Mouse (Mus musculus) midbrain, embryonic 16.5 days (tissue): ENCODE data around the gene Stac2. TPM values are rescaled to one million over a fixed set of nuclear protein-coding genes. Genes with fewer than 3 reads are reported as not detected.

Experiments
- ATAC-seq: fragments of 200-750 bp; cut with Nextera tagmentation; 2 replicates; pipeline ENCODE4 v1.8.0; 2017; ENCODE audit warnings: moderate TSS enrichment
- H3K27ac ChIP-seq: fragments of 300-500 bp; sonication (generic); 2 replicates; pipeline ENCODE4 v1.5.1; 2014; ENCODE audit warnings: mild to moderate bottlenecking, low read length, mixed read lengths
- H3K27me3 ChIP-seq: fragments of 300-500 bp; sonication (generic); 2 replicates; pipeline ENCODE4 v1.6.1; 2014; ENCODE audit warnings: low read depth, low read length, mixed read lengths; ENCODE audit not compliant: control insufficient read depth, insufficient read depth
- H3K36me3 ChIP-seq: fragments of 300-500 bp; sonication (generic); 2 replicates; pipeline ENCODE4 v1.6.1; 2014; ENCODE audit warnings: mild to moderate bottlenecking, low read length, moderate library complexity, mixed read lengths; ENCODE audit not compliant: control insufficient read depth, insufficient read depth
- H3K4me1 ChIP-seq: fragments of 300-500 bp; sonication (generic); 2 replicates; pipeline ENCODE4 v1.6.1; 2014; ENCODE audit warnings: mild to moderate bottlenecking, low read length, mixed read lengths; ENCODE audit not compliant: control insufficient read depth, insufficient read depth
- H3K4me2 ChIP-seq: fragments of 300-500 bp; sonication (generic); 2 replicates; pipeline ENCODE4 v1.6.1; 2014; ENCODE audit warnings: mild to moderate bottlenecking, low read length, mixed read lengths
- H3K4me3 ChIP-seq: fragments of 300-500 bp; sonication (generic); 2 replicates; pipeline ENCODE4 v1.5.1; 2014; ENCODE audit warnings: low read depth, mild to moderate bottlenecking, low read length, moderate library complexity, mixed read lengths
- H3K9ac ChIP-seq: fragments of 300-500 bp; sonication (generic); 2 replicates; pipeline ENCODE4 v1.6.1; 2014; ENCODE audit warnings: low read depth, low read length, mixed read lengths
- H3K9me3 ChIP-seq: fragments of 300-500 bp; sonication (generic); replicated peaks from 2 replicates; pipeline ENCODE4 v1.6.1; 2014; ENCODE audit warnings: mild to moderate bottlenecking, low read length, mixed read lengths; ENCODE audit not compliant: control insufficient read depth, poor library complexity, severe bottlenecking
- WGBS: fragments of 180-500 bp; shearing (Covaris S2); extraction: QIAGEN DNeasy Blood & Tissue Kit; methylation state at CpG from one replicate; pipeline ENCODE4 v1.1.7; 2014; 5-methylcytosine and 5-hydroxymethylcytosine counted together
- polyA plus RNA-seq: library from polyadenylated mRNA; unstranded; fragments of >200 nt; fragmentation: Nextera tagmentation; extraction: Ambion mirVana; gene quantifications from 2 replicates; pipeline ENCODE4 v1.2.1, GENCODE M21; 2015

Stac2 gene
- polyA plus RNA-seq, 1 experiment from 2014 or later = 4.0 TPM

DNA sequence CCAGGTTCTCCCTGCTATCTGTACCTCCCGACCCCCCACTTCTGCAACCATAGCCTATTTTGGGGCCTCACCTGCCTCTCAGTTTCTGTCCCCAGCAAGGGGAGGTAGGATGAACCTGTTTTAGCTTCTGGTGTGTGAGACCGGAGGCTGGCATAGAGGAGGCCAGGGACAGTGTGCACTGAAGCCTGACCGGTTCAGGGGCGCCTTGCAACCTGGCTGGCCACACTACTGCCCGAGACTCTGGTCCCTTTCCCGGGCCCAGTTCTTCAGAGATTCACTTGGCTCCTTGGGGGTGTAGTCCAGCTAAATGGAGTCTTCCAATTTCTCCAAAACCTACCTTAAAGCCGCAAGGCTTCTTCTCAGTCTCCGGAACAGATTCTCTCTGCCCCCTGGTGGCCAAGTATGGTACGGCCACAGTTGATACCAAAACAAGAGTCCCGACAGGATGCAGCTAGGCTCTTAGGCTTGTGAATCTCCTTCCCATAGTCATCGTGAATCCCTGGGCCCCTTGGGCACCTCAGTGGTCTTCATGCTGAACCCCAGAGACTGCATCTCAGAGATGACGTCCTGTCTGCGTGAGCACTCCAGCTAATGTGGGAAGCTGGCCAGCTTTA is 22.0 kb upstream of the Stac2 start:
- 11% methylated on average over 13 of the region's 13 CpGs for WGBS
- Histone ChIP-seq H3K4me2 (peak overlapping the region; percentile 34; the same call in 1 of the 2 replicates), H3K27ac (no peak overlapping the region), H3K9ac (no peak overlapping the region; the same call in 1 of the 2 replicates), H3K9me3 (no peaks in the 10 kb centered on the region), H3K4me1 (no peaks in the 10 kb centered on the region; the same call in 1 of the 2 replicates), H3K27me3 (no peaks in the 10 kb centered on the region), H3K36me3 (no peaks in the 10 kb centered on the region), H3K4me3 (no peak overlapping the region)
- ATAC-seq = 0 out of 2 replicates have a peak, but pooled peaks have one; percentile 32

DNA sequence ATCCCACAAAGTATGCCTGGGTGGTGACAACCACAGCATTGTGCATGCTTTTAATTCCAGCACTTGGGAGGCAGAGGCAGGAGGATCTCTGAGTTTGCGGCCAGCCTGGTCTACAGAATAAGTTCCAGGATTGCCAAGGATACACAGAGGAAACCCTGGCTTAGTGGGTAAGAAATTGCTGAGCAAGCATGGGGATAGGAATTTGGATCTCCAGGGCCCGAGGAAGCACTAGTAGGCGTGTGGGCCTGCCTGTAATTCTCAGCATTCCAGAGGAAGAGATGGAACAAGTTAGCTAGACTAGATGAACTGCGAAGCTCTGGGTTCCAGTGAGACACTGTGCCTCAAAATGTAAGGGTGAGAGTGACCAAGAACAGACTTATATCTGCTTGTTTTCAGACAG is 20.2 kb upstream of the Stac2 start:
- Histone ChIP-seq H3K36me3 (no peaks in the 10 kb centered on the region), H3K9me3 (no peaks in the 10 kb centered on the region), H3K27ac (no peak overlapping the region), H3K4me3 (no peak overlapping the region), H3K9ac (no peak overlapping the region), H3K27me3 (no peaks in the 10 kb centered on the region), H3K4me2 (no peak overlapping the region), H3K4me1 (no peaks in the 10 kb centered on the region; the same call in 1 of the 2 replicates)
- WGBS = 93% methylated on average over 4 of the region's 4 CpGs
- no peak for ATAC-seq

DNA sequence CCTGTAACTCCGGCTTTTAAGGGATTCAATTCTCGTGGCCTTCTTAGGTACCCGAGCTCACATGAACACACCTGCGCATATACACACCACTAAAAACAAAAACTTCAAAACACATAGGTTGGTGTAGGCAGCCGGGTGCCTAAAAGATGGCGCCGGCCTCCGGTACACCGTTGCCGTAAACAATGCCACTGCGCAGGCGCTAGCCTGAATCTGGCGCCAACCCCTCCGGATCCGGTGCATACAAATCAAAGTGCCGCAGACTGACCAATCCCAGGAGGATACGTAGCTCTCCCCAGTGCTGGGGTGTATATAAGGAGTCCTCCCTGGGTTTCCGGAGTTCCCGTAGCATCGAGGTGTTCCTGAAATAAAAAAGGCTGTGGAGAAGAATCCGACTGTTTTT is 14.0 kb upstream of the Stac2 start:
- no peak overlapping the region for H3K9ac ChIP-seq
- H3K27ac ChIP-seq = no peak overlapping the region
- H3K4me3 ChIP-seq = no peak overlapping the region
- H3K4me2 ChIP-seq = no peak overlapping the region
- 94% methylated on average over 21 of the region's 21 CpGs for WGBS
- no peaks in the 10 kb centered on the region for H3K36me3 ChIP-seq
- no peak for ATAC-seq
- H3K4me1 ChIP-seq = no peaks in the 10 kb centered on the region
- no peaks in the 10 kb centered on the region for H3K27me3 ChIP-seq
- peaks cover 3% of the 10 kb centered on the region for H3K9me3 ChIP-seq

DNA sequence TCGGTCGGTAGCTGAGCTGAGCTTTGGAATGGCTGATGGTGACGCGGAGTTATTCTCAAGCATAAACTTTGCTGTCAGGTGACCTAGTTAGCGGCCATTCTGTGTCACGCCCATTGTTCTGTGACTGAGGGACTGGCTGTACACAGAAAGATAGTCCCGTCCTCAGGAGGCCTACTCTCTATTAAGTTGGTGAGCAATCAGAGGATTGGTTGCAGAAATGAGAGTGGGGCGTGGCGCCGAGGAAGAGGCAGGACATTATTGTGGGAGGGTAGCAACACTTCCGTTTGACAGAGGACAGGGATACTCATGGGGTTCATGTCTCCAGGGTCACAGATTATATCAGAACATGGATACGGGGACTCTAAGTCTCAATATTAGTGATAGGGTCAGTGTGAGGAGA is 12.9 kb upstream of the Stac2 start:
- H3K9ac ChIP-seq = no peak overlapping the region
- no peak for ATAC-seq
- WGBS = 92% methylated on average over 12 of the region's 12 CpGs
- H3K4me2 ChIP-seq = no peak overlapping the region
- peaks cover 3% of the 10 kb centered on the region for H3K9me3 ChIP-seq
- no peak overlapping the region for H3K4me3 ChIP-seq
- H3K27me3 ChIP-seq = no peaks in the 10 kb centered on the region
- H3K27ac ChIP-seq = no peak overlapping the region
- H3K4me1 ChIP-seq = no peaks in the 10 kb centered on the region
- H3K36me3 ChIP-seq = no peaks in the 10 kb centered on the region

DNA sequence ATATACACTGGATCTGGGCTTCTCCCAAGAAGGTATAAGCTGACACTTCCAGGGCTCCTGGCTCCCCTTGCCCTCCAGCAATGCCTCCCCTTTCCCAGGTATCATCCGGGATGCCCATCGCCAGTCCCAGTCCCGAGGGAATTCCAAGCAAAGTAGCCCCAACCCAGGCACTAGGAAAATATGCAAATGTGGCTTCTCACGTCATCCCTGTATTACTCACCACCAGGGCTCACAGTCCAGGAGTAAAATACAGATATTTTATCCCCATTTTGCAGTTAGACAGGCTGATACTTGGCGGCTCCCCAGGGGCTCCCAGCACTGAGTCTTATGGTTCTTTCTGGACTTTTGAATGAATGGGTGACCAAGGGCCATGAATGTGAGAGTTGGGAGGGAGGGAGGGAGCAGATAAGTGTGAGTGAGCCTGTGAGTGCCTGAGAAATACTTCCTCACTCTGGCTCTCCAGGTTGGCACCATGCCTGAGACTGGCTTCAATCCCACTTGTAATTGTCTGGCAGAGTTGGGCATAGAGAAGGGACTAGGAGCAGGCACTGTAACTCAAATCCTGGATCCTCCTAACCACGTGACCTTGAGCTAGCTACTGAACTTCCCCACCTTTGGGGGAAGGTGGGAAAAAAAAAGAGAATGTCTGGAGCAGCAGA is 8.8 kb upstream of the Stac2 start:
- no peaks in the 10 kb centered on the region for H3K27me3 ChIP-seq
- peaks cover 5% of the 10 kb centered on the region; the same call in 1 of the 2 replicates for H3K4me1 ChIP-seq
- H3K9ac ChIP-seq = no peak overlapping the region
- 60% methylated on average over 6 of the region's 6 CpGs for WGBS
- no peaks in the 10 kb centered on the region for H3K36me3 ChIP-seq
- H3K9me3 ChIP-seq = no peaks in the 10 kb centered on the region
- H3K4me3 ChIP-seq = no peak overlapping the region
- H3K27ac ChIP-seq = no peak overlapping the region
- ATAC-seq = no peak
- H3K4me2 ChIP-seq = no peak overlapping the region

DNA sequence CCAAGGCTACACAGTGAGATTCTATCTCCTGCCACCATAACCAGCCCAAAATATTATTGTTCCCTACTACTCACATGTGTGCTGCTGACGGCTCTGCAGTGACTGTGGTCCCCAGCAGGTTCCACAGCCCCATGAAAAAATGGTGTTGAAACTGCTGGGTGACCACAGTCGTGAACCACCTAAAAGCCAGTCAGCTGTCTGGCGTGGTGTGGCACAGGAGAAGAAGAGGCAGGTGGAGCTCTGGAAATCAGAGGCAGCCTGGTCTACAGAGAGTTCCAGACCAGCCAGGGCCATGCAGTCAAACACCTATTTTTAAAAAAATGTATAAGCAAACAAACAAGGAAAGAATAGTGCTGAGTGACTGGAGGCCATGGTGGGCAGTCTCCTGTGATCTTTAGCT is 8.2 kb upstream of the Stac2 start:
- WGBS = 80% methylated on average over 3 of the region's 3 CpGs
- Histone ChIP-seq H3K9me3 (no peaks in the 10 kb centered on the region), H3K9ac (no peak overlapping the region), H3K4me3 (no peak overlapping the region), H3K36me3 (no peaks in the 10 kb centered on the region), H3K27ac (no peak overlapping the region), H3K27me3 (no peaks in the 10 kb centered on the region), H3K4me2 (no peak overlapping the region), H3K4me1 (peaks cover 5% of the 10 kb centered on the region; the same call in 1 of the 2 replicates)
- ATAC-seq = no peak

DNA sequence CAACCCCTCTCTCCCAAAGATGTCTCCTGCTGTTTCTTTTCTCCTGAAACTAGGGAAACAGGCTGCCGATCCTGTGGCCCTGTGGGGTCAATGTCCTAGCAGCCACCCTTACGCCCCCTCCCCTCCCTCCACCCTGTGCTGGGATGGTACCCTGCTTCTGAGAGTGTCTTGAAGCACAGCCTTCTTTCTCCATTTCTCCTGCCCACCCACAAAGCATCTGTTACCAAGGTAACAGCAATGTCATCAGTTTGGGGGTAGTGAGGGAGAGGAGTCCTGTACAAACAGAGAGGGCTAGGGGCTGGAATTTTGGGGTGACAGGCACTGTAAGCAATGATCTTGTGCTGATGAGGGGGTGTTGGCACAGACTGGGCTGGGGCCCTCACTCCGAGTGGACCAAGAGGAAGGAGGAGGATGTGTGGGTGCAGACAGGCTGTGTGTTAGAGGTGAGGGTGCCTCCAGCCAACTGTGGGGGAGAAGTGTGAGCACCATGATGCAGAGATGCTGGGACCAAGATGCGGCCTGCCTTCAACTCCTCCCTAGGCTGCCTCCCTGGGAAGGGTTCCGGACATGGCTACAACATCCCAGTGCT is 6.9 kb upstream of the Stac2 start:
- Histone ChIP-seq H3K27ac (no peak overlapping the region), H3K27me3 (no peaks in the 10 kb centered on the region), H3K9ac (no peak overlapping the region), H3K36me3 (no peaks in the 10 kb centered on the region), H3K9me3 (no peaks in the 10 kb centered on the region), H3K4me3 (no peak overlapping the region), H3K4me2 (no peak overlapping the region), H3K4me1 (peaks cover 5% of the 10 kb centered on the region; the same call in 1 of the 2 replicates)
- 67% methylated on average over 5 of the region's 5 CpGs for WGBS
- ATAC-seq = no peak

DNA sequence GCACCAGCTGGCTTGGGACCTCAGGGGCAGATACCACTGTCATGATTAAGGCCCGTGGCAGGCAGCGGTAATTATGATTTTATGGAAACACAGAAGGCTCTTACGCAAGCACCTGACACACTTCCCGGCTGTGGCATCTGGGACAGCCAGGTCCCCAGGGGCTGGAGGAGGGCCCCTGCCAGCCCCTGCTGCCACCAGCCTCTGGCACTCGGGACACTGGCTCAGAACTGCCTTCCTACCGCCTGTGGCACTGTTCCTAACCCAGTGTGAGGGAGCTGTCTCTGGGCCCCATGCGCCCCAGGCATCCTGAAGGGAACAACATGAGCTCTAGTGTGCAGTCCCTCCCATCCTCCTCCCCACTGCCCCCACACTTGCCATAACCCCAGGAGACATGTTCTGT is 6.4 kb upstream of the Stac2 start:
- no peak overlapping the region for H3K9ac ChIP-seq
- no peak for ATAC-seq

DNA sequence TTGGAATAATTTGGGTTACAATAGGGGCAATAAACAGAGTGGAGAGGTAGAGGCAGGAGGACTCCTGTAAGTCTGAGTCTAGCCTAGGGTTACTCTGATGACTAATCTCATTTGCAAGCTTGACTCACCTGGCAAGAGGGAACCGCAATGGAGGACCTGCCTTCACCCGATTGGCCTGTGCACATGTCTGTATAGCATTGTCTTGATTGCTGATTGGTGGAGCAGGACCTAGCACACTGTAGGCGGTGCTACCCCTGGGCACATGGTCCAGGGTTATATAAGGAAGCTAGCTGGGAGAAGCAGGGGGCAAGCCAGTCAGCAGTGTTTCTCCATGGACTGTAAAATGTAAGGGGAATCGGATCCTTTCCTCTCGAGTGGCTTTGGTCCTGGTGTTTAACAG is 4.7 kb upstream of the Stac2 start:
- 87% methylated on average over 5 of the region's 5 CpGs for WGBS
- Histone ChIP-seq H3K9me3 (no peaks in the 10 kb centered on the region), H3K27ac (no peak overlapping the region), H3K4me3 (no peak overlapping the region), H3K36me3 (no peaks in the 10 kb centered on the region), H3K27me3 (0 out of 2 replicates have a peak, but pooled peaks cover under 1% of the 10 kb centered on the region), H3K9ac (no peak overlapping the region), H3K4me2 (no peak overlapping the region), H3K4me1 (peaks cover 6% of the 10 kb centered on the region; the same call in 1 of the 2 replicates)
- ATAC-seq = no peak

More for the DNA sequence above, 6.4 kb upstream of the Stac2 start:
- no peaks in the 10 kb centered on the region for H3K36me3 ChIP-seq
- H3K27me3 ChIP-seq = no peaks in the 10 kb centered on the region
- peaks cover 5% of the 10 kb centered on the region; the same call in 1 of the 2 replicates for H3K4me1 ChIP-seq
- WGBS = 44% methylated on average over 7 of the region's 7 CpGs
- H3K4me2 ChIP-seq = no peak overlapping the region
- H3K4me3 ChIP-seq = no peak overlapping the region
- no peak overlapping the region for H3K27ac ChIP-seq
- no peaks in the 10 kb centered on the region for H3K9me3 ChIP-seq
